Mouse (Mus musculus) kidney, postnatal 0 days (tissue): ENCODE measurements around the gene Togaram1. TPM values are rescaled to one million over a fixed set of nuclear protein-coding genes. Genes with fewer than 3 reads are reported as not detected.

Experiments
- ATAC-seq: fragments of 200-750 bp; cut with Nextera tagmentation; replicated peaks from 2 replicates; pipeline ENCODE4 v1.8.0; 2017; ENCODE audit warnings: low read depth, moderate number of reproducible peaks, moderate TSS enrichment, moderate library complexity; ENCODE audit not compliant: low FRiP score
- DNase-seq: peaks from one replicate; pipeline ENCODE4 v3.0.0-alpha.2; 2016; ENCODE audit warnings: low spot score
- H3K27ac ChIP-seq: fragments of 300-500 bp; sonication (generic); 2 replicates; pipeline ENCODE4 v1.5.1; 2014; ENCODE audit warnings: mild to moderate bottlenecking
- H3K27me3 ChIP-seq: fragments of 300-500 bp; sonication (generic); 2 replicates; pipeline ENCODE4 v1.6.1; 2014; ENCODE audit warnings: low read length, mixed read lengths; ENCODE audit not compliant: insufficient read depth
- H3K36me3 ChIP-seq: fragments of 300-500 bp; sonication (generic); 2 replicates; pipeline ENCODE4 v1.6.1; 2014; ENCODE audit warnings: low read length, mixed read lengths; ENCODE audit not compliant: insufficient read depth
- H3K4me1 ChIP-seq: fragments of 300-500 bp; sonication (generic); replicated peaks from 2 replicates; pipeline ENCODE4 v1.6.1; 2014; ENCODE audit warnings: antibody characterized with exemption, low read length, mixed read lengths; ENCODE audit not compliant: insufficient read depth
- H3K4me2 ChIP-seq: fragments of 300-500 bp; sonication (generic); 2 replicates; pipeline ENCODE4 v1.6.1; 2014; ENCODE audit warnings: mild to moderate bottlenecking, low read length, moderate library complexity, mixed read lengths
- H3K4me3 ChIP-seq: fragments of 300-500 bp; sonication (generic); replicated peaks from 2 replicates; pipeline ENCODE4 v1.5.1; 2014; ENCODE audit warnings: low read depth, low read length
- H3K9ac ChIP-seq: fragments of 300-500 bp; sonication (generic); 2 replicates; pipeline ENCODE4 v1.6.1; 2014; ENCODE audit warnings: low read depth, low read length
- H3K9me3 ChIP-seq: fragments of 300-500 bp; sonication (generic); replicated peaks from 2 replicates; pipeline ENCODE4 v1.6.1; 2016; ENCODE audit warnings: low read length, inconsistent platforms, mixed read lengths
- CTCF ChIP-seq: IDR thresholded peaks from 2 replicates; pipeline ENCODE4 v1.5.1; 2016; ENCODE audit warnings: antibody characterized with exemption, low read depth, mild to moderate bottlenecking, moderate library complexity
- WGBS: fragments of 180-500 bp; shearing (Covaris S2); extraction: QIAGEN DNeasy Blood & Tissue Kit; methylation state at CpG from one replicate; pipeline ENCODE4 v1.1.7; 2014; 5-methylcytosine and 5-hydroxymethylcytosine counted together
- polyA plus RNA-seq: library from polyadenylated mRNA; unstranded; fragments of >200 nt; fragmentation: Nextera tagmentation; extraction: Ambion mirVana; gene quantifications from 2 replicates; pipeline ENCODE4 v1.2.1, GENCODE M21; 2015

Togaram1 gene
- polyA plus RNA-seq, 1 experiment from 2014 or later: 20.9 TPM

DNA sequence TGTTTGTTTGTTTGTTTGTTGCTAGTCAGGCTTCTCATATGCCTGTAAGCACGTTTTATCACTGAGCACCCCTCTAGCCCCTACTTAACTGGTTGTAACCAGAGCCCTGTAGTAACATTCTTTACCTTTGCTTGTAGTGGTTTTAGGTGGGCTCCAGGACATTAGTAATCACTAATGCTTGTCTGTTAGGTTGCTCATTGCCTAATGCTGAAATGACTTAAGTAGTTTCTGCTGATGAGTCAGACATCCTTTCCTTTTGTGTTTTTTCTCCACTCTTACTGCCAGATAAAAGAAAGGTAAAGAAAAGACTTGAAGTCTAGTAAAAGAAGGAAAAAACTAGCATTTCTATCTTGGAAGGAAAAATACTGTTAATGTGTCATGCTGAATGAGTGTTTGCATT lies 10.6 kb downstream of the Togaram1 start:
- no peaks in the 10 kb centered on the region for H3K27me3 ChIP-seq
- WGBS: 38% methylated on average over 1 of the region's 1 CpGs
- no peak for ATAC-seq

DNA sequence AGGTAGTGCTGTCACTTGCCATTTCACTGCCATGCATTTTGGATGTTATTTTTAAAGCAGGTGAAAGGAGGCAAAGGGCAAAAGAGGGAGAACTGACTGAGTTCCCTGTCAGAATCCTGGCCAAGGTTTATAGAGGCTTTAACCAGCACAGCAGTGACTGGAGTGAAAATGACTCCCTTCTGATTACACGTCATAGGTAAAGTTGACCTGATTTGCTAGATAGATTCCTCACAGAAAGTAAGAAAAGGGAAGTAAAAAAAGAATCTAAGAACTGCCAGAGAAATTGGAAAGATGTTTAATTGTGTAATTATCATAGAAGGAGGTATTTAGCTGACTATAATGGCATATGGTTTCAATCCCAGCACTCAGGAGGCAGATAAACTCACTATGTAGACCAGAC lies 11.9 kb downstream of the Togaram1 start:
- 82% methylated on average over 1 of the region's 1 CpGs for WGBS
- no peaks in the 10 kb centered on the region for H3K4me1 ChIP-seq
- H3K4me3 ChIP-seq: no peak overlapping the region
- ATAC-seq (no peak), DNase-seq (no peak)
- no peaks in the 10 kb centered on the region for H3K9me3 ChIP-seq
- H3K9ac ChIP-seq: no peak overlapping the region
- H3K4me2 ChIP-seq: no peak overlapping the region
- peaks cover 18% of the 10 kb centered on the region; the same call in 1 of the 2 replicates for H3K36me3 ChIP-seq
- no peak overlapping the region for H3K27ac ChIP-seq
- no peak for TF ChIP-seq CTCF
- no peaks in the 10 kb centered on the region for H3K27me3 ChIP-seq

More for the DNA sequence above, 10.6 kb downstream of the Togaram1 start:
- no peak overlapping the region for H3K4me3 ChIP-seq
- DNase-seq: no peak
- no peak overlapping the region for H3K27ac ChIP-seq
- peaks cover 16% of the 10 kb centered on the region; the same call in 1 of the 2 replicates for H3K36me3 ChIP-seq
- no peak overlapping the region for H3K9ac ChIP-seq
- TF ChIP-seq CTCF: no peak
- H3K4me1 ChIP-seq: no peaks in the 10 kb centered on the region
- H3K9me3 ChIP-seq: no peaks in the 10 kb centered on the region
- no peak overlapping the region for H3K4me2 ChIP-seq

DNA sequence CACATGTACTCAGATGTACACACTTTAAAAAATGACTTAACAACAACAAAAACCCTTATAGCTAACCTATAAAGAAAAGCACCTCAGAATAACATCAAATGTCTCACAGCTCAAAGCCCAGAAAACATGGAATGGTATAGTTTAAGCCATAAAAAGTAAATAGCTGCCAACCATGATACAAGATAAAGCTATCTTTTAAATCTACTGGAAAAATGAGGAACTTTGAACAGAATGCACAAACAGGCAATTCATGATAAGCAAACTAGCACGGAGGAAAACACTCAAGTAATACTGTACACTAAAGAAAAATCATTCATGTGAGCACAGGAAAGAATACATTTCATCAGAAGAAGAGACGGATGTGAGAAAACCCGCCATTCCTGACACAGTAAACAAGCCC lies 42.1 kb downstream of the Togaram1 start:
- DNase-seq: no peak
- no peak overlapping the region for H3K4me2 ChIP-seq
- H3K9me3 ChIP-seq: no peaks in the 10 kb centered on the region
- no peak overlapping the region for H3K27ac ChIP-seq
- H3K27me3 ChIP-seq: no peaks in the 10 kb centered on the region
- no peaks in the 10 kb centered on the region for H3K4me1 ChIP-seq
- ATAC-seq: no peak
- no peak overlapping the region for H3K4me3 ChIP-seq
- TF ChIP-seq CTCF: no peak
- 89% methylated on average over 3 of the region's 3 CpGs for WGBS
- H3K9ac ChIP-seq: no peak overlapping the region
- H3K36me3 ChIP-seq: peaks cover 49% of the 10 kb centered on the region; the same call in 1 of the 2 replicates

DNA sequence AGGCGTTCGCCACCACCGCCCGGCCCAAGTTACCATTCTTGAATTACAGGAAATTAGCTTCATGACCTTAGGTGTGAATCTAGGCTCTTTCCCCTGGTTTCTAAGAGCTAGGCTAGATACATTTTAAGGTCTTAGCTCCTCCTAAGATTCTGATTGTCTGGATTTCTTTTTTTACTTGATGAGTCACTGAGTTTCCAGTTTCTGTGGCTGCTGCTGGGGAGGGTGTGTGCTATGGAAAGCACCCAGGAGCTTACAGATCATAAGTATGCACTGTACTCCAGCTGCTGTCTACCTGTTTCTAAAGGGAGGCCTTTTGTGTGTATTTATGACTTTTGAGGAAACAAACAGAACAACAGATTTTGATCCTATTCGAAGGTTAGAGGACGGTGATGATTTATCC lies 57.2 kb downstream of the Togaram1 start:
- no peak overlapping the region for H3K9ac ChIP-seq
- no peaks in the 10 kb centered on the region for H3K9me3 ChIP-seq
- no peaks in the 10 kb centered on the region for H3K27me3 ChIP-seq
- H3K4me2 ChIP-seq: no peak overlapping the region
- H3K4me3 ChIP-seq: no peak overlapping the region
- TF ChIP-seq CTCF: no peak
- ATAC-seq: no peak
- WGBS: 95% methylated on average over 6 of the region's 6 CpGs
- no peaks in the 10 kb centered on the region for H3K4me1 ChIP-seq
- H3K27ac ChIP-seq: no peak overlapping the region
- no peak for DNase-seq
- no peaks in the 10 kb centered on the region for H3K36me3 ChIP-seq

DNA sequence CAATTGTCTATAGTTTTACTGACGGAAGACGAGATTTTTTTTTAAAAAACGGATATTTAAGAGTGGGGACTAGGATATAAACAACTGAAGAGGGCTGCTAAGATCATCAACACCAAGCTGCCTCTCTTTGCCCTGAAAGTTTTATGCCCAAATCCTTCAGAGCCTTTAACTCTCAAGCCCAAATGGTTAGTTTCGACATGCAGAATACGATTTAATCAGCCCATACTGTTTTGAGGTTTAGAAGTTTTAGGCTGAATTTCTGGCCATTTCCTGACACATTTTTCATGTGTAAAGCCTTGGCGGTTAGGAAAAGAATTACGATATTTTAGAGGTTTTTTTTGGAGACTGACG lies 70.2 kb downstream of the Togaram1 start:
- H3K4me1 ChIP-seq: 0 out of 2 replicates have a peak, but pooled peaks cover 8% of the 10 kb centered on the region
- 49% methylated on average over 8 of the region's 8 CpGs for WGBS

DNA sequence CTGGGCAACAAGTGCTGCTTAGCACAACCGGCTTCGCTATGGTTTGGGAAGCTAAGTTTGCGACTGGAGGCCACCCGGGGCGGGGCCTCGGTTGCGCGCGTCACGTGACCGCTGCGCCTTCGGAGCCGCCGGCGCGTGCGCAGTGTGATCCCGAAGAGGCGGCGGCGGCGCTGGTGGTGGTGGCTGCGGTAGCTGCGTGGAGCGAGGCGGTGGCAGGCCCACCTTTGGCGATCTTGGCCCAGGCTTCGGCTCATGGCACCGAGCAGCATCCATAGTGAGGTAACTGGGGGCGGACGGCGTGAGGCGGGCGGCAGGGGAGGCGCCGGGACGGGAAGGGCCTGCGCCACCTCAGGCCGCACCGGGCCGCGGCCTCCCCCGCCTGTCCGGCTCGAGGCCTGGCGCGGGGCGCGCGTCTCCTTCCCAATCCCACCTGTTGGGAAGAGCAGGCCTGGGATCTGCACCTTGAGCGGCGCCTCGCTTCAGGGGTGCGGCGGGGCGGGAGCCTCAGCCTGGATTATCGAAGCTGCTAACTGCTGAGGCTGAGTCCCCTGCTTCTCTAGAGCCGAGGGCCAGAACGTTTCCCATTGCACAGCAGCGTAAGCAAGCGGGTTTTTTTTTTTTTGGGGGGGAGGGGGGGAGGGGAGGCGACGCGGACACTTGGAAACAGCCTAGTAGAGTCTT lies 70.7 kb downstream of the Togaram1 start, which contains the start of gene Prpf39:
TSS of gene Prpf39 (plus strand) at position 144 of the 681 bp plus-strand sequence.
- H3K9me3 ChIP-seq: no peaks in the 10 kb centered on the region
- peak within 1 kb of the TSS; percentile 83 for H3K27ac ChIP-seq
- no peaks in the 10 kb centered on the region for H3K27me3 ChIP-seq
- peak within 1 kb of the TSS; percentile 78 for H3K4me3 ChIP-seq
- WGBS: under 1% methylated on average over 65 of the region's 65 CpGs
- ATAC-seq: peak; percentile 93
- peak within 1 kb of the TSS; percentile 73 for H3K4me2 ChIP-seq
- H3K36me3 ChIP-seq: no peaks in the 10 kb centered on the region
- peak; percentile 94 for DNase-seq
- H3K9ac ChIP-seq: peak within 1 kb of the TSS; percentile 91
- TF ChIP-seq CTCF: no peak
- H3K4me1 ChIP-seq: 0 out of 2 replicates have a peak, but pooled peaks cover 8% of the 10 kb centered on the region

More for the DNA sequence above, 70.2 kb downstream of the Togaram1 start:
- Histone ChIP-seq H3K9me3 (no peaks in the 10 kb centered on the region), H3K27me3 (no peaks in the 10 kb centered on the region), H3K36me3 (no peaks in the 10 kb centered on the region), H3K9ac (peak overlapping the region; percentile 91; the same call in 1 of the 2 replicates), H3K4me2 (peak overlapping the region; percentile 73), H3K4me3 (peak overlapping the region; percentile 78), H3K27ac (no peak overlapping the region)
- DNase-seq: no peak
- no peak for TF ChIP-seq CTCF
- ATAC-seq: no peak
